Mouse (Mus musculus): ENCODE measurements around the gene Lonp1. TPM values are rescaled to one million over a fixed set of nuclear protein-coding genes. Genes with fewer than 3 reads are reported as not detected.

Gene Lonp1
- polyA plus RNA-seq, 1 experiment = 120 TPM

- Histone ChIP-seq H3K79me2 (ENCODE audit: control insufficient read depth, insufficient read depth) (no peaks in the 10 kb centered on the region), H3K79me3 (ENCODE audit: low read depth) (no peaks in the 10 kb centered on the region), H3K27me3 (ENCODE audit: control insufficient read depth, insufficient read depth, insufficient read length) (no peaks in the 10 kb centered on the region), H3ac (ENCODE audit: control insufficient read depth, insufficient read length, low read depth) (no peak overlapping the region), H3K36me3 (ENCODE audit: control insufficient read depth, insufficient read depth) (no peaks in the 10 kb centered on the region), H3K4me3 (ENCODE audit: insufficient read depth, poor library complexity, severe bottlenecking) (no peak overlapping the region)
- TF ChIP-seq USF1 (IDR thresholded peaks at IDR 0.05; ENCODE audit: low read depth) = no peak
- TF ChIP-seq MYOD1 (IDR thresholded peaks at IDR 0.05; ENCODE audit: control insufficient read depth, insufficient read length, low read depth) = peak; percentile 45
- TF ChIP-seq CTCF (IDR thresholded peaks at IDR 0.05; ENCODE audit: control insufficient read depth, insufficient read depth, insufficient read length) = no peak
- TF ChIP-seq CEBPB (IDR thresholded peaks at IDR 0.05; ENCODE audit: low read depth) = no peak
- TF ChIP-seq MYOG (IDR thresholded peaks at IDR 0.05; ENCODE audit: control insufficient read depth, extremely low read depth, insufficient read length) = no peak
- peak; percentile 72 for TF ChIP-seq FOSL1 (IDR thresholded peaks at IDR 0.05; ENCODE audit: insufficient read depth, low read length, poor library complexity, severe bottlenecking)
Observed at GRCm38 (mm10) chr17:56667591-56667990, 40.9 kb upstream of the Lonp1 start.

- TF ChIP-seq MYOD1 (IDR thresholded peaks at IDR 0.05; ENCODE audit: control insufficient read depth, insufficient read length, low read depth) = no peak
- no peak for TF ChIP-seq CEBPB (IDR thresholded peaks at IDR 0.05; ENCODE audit: low read depth)
- H3K4me3 ChIP-seq (ENCODE audit: insufficient read depth, poor library complexity, severe bottlenecking) = no peak overlapping the region
- no peaks in the 10 kb centered on the region for H3K27me3 ChIP-seq (ENCODE audit: control insufficient read depth, insufficient read depth, insufficient read length)
- H3ac ChIP-seq (ENCODE audit: control insufficient read depth, insufficient read length, low read depth) = no peak overlapping the region
- no peaks in the 10 kb centered on the region for H3K79me3 ChIP-seq (ENCODE audit: low read depth)
- no peaks in the 10 kb centered on the region for H3K36me3 ChIP-seq (ENCODE audit: control insufficient read depth, insufficient read depth)
- no peaks in the 10 kb centered on the region for H3K79me2 ChIP-seq (ENCODE audit: control insufficient read depth, insufficient read depth)
Observed at GRCm38 (mm10) chr17:56666384-56666783, 39.7 kb upstream of the Lonp1 start.

- H3K36me3 ChIP-seq (ENCODE audit: control insufficient read depth, insufficient read depth) = no peaks in the 10 kb centered on the region
- no peaks in the 10 kb centered on the region for H3K79me2 ChIP-seq (ENCODE audit: control insufficient read depth, insufficient read depth)
- H3K79me3 ChIP-seq (ENCODE audit: low read depth) = no peaks in the 10 kb centered on the region
- no peaks in the 10 kb centered on the region for H3K27me3 ChIP-seq (ENCODE audit: control insufficient read depth, insufficient read depth, insufficient read length)
- H3K4me3 ChIP-seq (ENCODE audit: insufficient read depth, poor library complexity, severe bottlenecking) = no peak overlapping the region
- TF ChIP-seq USF1 (IDR thresholded peaks at IDR 0.05; ENCODE audit: low read depth) = no peak
- no peak for TF ChIP-seq CTCF (IDR thresholded peaks at IDR 0.05; ENCODE audit: control insufficient read depth, insufficient read depth, insufficient read length)
- no peak for TF ChIP-seq MAX (IDR thresholded peaks at IDR 0.05)
- TF ChIP-seq MYOD1 (IDR thresholded peaks at IDR 0.05; ENCODE audit: control insufficient read depth, insufficient read length, low read depth) = no peak
- TF ChIP-seq MYOG (IDR thresholded peaks at IDR 0.05; ENCODE audit: control insufficient read depth, extremely low read depth, insufficient read length) = no peak
- TF ChIP-seq FOSL1 (IDR thresholded peaks at IDR 0.05; ENCODE audit: insufficient read depth, low read length, poor library complexity, severe bottlenecking) = no peak
- no peak for TF ChIP-seq CEBPB (IDR thresholded peaks at IDR 0.05; ENCODE audit: low read depth)
- H3ac ChIP-seq (ENCODE audit: control insufficient read depth, insufficient read length, low read depth) = no peak overlapping the region
Observed at GRCm38 (mm10) chr17:56664333-56664732, 37.6 kb upstream of the Lonp1 start.

GRCm38 (mm10) chr17:56663659-56664058, 37.0 kb upstream of the Lonp1 start:
- TF ChIP-seq FOSL1 (IDR thresholded peaks at IDR 0.05; ENCODE audit: insufficient read depth, low read length, poor library complexity, severe bottlenecking) = no peak
- no peak for TF ChIP-seq MYOD1 (IDR thresholded peaks at IDR 0.05; ENCODE audit: control insufficient read depth, insufficient read length, low read depth)
- TF ChIP-seq CEBPB (IDR thresholded peaks at IDR 0.05; ENCODE audit: low read depth) = no peak
- TF ChIP-seq USF1 (IDR thresholded peaks at IDR 0.05; ENCODE audit: low read depth) = no peak
- TF ChIP-seq CTCF (IDR thresholded peaks at IDR 0.05; ENCODE audit: control insufficient read depth, insufficient read depth, insufficient read length) = no peak
- no peak for TF ChIP-seq MYOG (IDR thresholded peaks at IDR 0.05; ENCODE audit: control insufficient read depth, extremely low read depth, insufficient read length)
- no peak for TF ChIP-seq MAX (IDR thresholded peaks at IDR 0.05)
- Histone ChIP-seq H3K4me3 (ENCODE audit: insufficient read depth, poor library complexity, severe bottlenecking) (no peak overlapping the region), H3ac (ENCODE audit: control insufficient read depth, insufficient read length, low read depth) (no peak overlapping the region), H3K79me3 (ENCODE audit: low read depth) (no peaks in the 10 kb centered on the region), H3K36me3 (ENCODE audit: control insufficient read depth, insufficient read depth) (no peaks in the 10 kb centered on the region), H3K79me2 (ENCODE audit: control insufficient read depth, insufficient read depth) (no peaks in the 10 kb centered on the region), H3K27me3 (ENCODE audit: control insufficient read depth, insufficient read depth, insufficient read length) (no peaks in the 10 kb centered on the region)

- no peaks in the 10 kb centered on the region for H3K79me2 ChIP-seq (ENCODE audit: control insufficient read depth, insufficient read depth)
- no peaks in the 10 kb centered on the region for H3K79me3 ChIP-seq (ENCODE audit: low read depth)
- H3ac ChIP-seq (ENCODE audit: control insufficient read depth, insufficient read length, low read depth) = no peak overlapping the region
- TF ChIP-seq CTCF (IDR thresholded peaks at IDR 0.05; ENCODE audit: control insufficient read depth, insufficient read depth, insufficient read length) = no peak
- TF ChIP-seq CEBPB (IDR thresholded peaks at IDR 0.05; ENCODE audit: low read depth) = no peak
- TF ChIP-seq MYOG (IDR thresholded peaks at IDR 0.05; ENCODE audit: control insufficient read depth, extremely low read depth, insufficient read length) = no peak
- no peak for TF ChIP-seq USF1 (IDR thresholded peaks at IDR 0.05; ENCODE audit: low read depth)
- TF ChIP-seq MAX (IDR thresholded peaks at IDR 0.05) = no peak
- no peak for TF ChIP-seq MYOD1 (IDR thresholded peaks at IDR 0.05; ENCODE audit: control insufficient read depth, insufficient read length, low read depth)
- no peak for TF ChIP-seq FOSL1 (IDR thresholded peaks at IDR 0.05; ENCODE audit: insufficient read depth, low read length, poor library complexity, severe bottlenecking)
- peaks cover 5% of the 10 kb centered on the region for H3K27me3 ChIP-seq (ENCODE audit: control insufficient read depth, insufficient read depth, insufficient read length)
- H3K36me3 ChIP-seq (ENCODE audit: control insufficient read depth, insufficient read depth) = no peaks in the 10 kb centered on the region
- H3K4me3 ChIP-seq (ENCODE audit: insufficient read depth, poor library complexity, severe bottlenecking) = no peak overlapping the region
Observed at GRCm38 (mm10) chr17:56656171-56656570, 29.5 kb upstream of the Lonp1 start.

GRCm38 (mm10) chr17:56655311-56655710, 28.6 kb upstream of the Lonp1 start:
- Histone ChIP-seq H3K79me3 (ENCODE audit: low read depth) (no peaks in the 10 kb centered on the region), H3K4me3 (ENCODE audit: insufficient read depth, poor library complexity, severe bottlenecking) (no peak overlapping the region), H3ac (ENCODE audit: control insufficient read depth, insufficient read length, low read depth) (no peak overlapping the region), H3K79me2 (ENCODE audit: control insufficient read depth, insufficient read depth) (no peaks in the 10 kb centered on the region), H3K36me3 (ENCODE audit: control insufficient read depth, insufficient read depth) (no peaks in the 10 kb centered on the region), H3K27me3 (ENCODE audit: control insufficient read depth, insufficient read depth, insufficient read length) (peaks cover 5% of the 10 kb centered on the region)
- TF ChIP-seq MYOD1 (IDR thresholded peaks at IDR 0.05; ENCODE audit: control insufficient read depth, insufficient read length, low read depth) = no peak
